ENCODE assay signal across 20 mouse cellular contexts in genomic region chr1:152522226-152522625, GRCm38 (mm10).
DNase-seq lines count a peak whose midpoint lies in the region; TF ChIP-seq lines count a peak whose summit lies in the region.
"Had no signal": no experiment of that assay in that cellular context is flagged by ENCODE, and none has a peak within 500 bp of the region (broad histone marks: within the 10 kb centered on the region; RNA-seq: fewer than 3 reads in every experiment).

No protein-coding gene starts in this region.

- peak overlapping the region; percentile 51; the same call in 1 of the 2 replicates for H3K27ac ChIP-seq in olfactory bulb, adult 2 months (ENCODE audit: insufficient read depth, low read depth, low read length)
- H3K27ac ChIP-seq: embryonic facial prominence, embryonic 13.5 days; hindbrain, embryonic 15.5 days; liver, embryonic 15.5 days; macrophage; midbrain, embryonic 15.5 days had no signal

- TF ChIP-seq POLR2A in olfactory bulb, adult 2 months (IDR thresholded peaks at IDR 0.05; ENCODE audit: insufficient read depth, low read depth, low read length): no peak

- H3K4me1 ChIP-seq in olfactory bulb, adult 2 months (ENCODE audit: control insufficient read depth, insufficient read depth, low read length): peaks cover 23% of the 10 kb centered on the region
- H3K4me1 ChIP-seq: embryonic facial prominence, embryonic 13.5 days; liver, embryonic 15.5 days had no signal

- intact Hi-C loops in left cerebral cortex, postnatal 14 days (cut with DNase I): no loop called here

- 41% methylated on average over 3 of the region's 3 CpGs for WGBS in olfactory bulb, adult 2 months

- peak; percentile 44 to 56 for DNase-seq in left cerebral cortex, postnatal 14 days (ENCODE audit: low spot score in 2 of 2)
- DNase-seq in left cerebral cortex, adult 11 months (ENCODE audit: low spot score): no peak
- peak; percentile 68 for DNase-seq in frontal cortex, postnatal 36 days (ENCODE audit: low spot score in 2 of 2)
- DNase-seq in layer of hippocampus, adult 8-10 months (ENCODE audit: low spot score in 2 of 2): peak; percentile 69 to 75
- no peak for DNase-seq in cerebellum, postnatal 14 days
- DNase-seq in adrenal gland, adult 18-20 months (ENCODE audit: low spot score in 2 of 2): no peak
- no peak for DNase-seq in ovary, postnatal 36 days (ENCODE audit: low spot score)
- DNase-seq: adrenal gland, adult 8-10 months; cerebellum, adult 9-11 months; gastrocnemius, postnatal 10 days; heart, adult 11 months; heart, postnatal 36 days had no signal

- TF ChIP-seq CTCF in olfactory bulb, adult 2 months (IDR thresholded peaks at IDR 0.05; ENCODE audit: insufficient read depth, low read depth, low read length): no peak

- no peak overlapping the region for H3K4me3 ChIP-seq in olfactory bulb, adult 2 months (ENCODE audit: insufficient read depth, low read depth, low read length)
- H3K4me3 ChIP-seq: embryonic facial prominence, embryonic 13.5 days; heart, embryonic 12.5 days; hindbrain, embryonic 15.5 days; liver, embryonic 15.5 days; midbrain, embryonic 15.5 days; myocyte had no signal

Comparison
In these comparisons a context has a peak if more than half of its experiments do, and no peak if none do; other contexts are left out.
1. DNase-seq: peak in left cerebral cortex, postnatal 14 days (2 of 2), frontal cortex, postnatal 36 days (2 of 2) and layer of hippocampus, adult 8-10 months (2 of 2); none in left cerebral cortex, adult 11 months (single experiment), cerebellum, postnatal 14 days (0 of 2), adrenal gland, adult 18-20 months (0 of 2) and ovary, postnatal 36 days (single experiment).